Comparison of ENCODE assay signal across 8 mouse cellular contexts in genomic region chr7:74354527-74355256, GRCm38 (mm10).
A peak's percentile ranks its signal among the peaks of the same experiment; 100 is the strongest.
DNase-seq lines count a peak whose midpoint lies in the region; ATAC-seq and TF ChIP-seq lines count a peak whose summit lies in the region.

No protein-coding gene starts in this region.

- H3K36me3 ChIP-seq in embryonic facial prominence, embryonic 10.5 days (replicated peaks) = no peaks in the 10 kb centered on the region
- H3K36me3 ChIP-seq in hindbrain, postnatal 0 days (ENCODE audit: insufficient read depth, low read length) = no peaks in the 10 kb centered on the region
- no peaks in the 10 kb centered on the region for H3K36me3 ChIP-seq in lung, embryonic 15.5 days

- no peak overlapping the region for H3K4me3 ChIP-seq in embryonic facial prominence, embryonic 10.5 days
- H3K4me3 ChIP-seq in hindbrain, postnatal 0 days (ENCODE audit: low read length) = no peak overlapping the region
- H3K4me3 ChIP-seq in lung, embryonic 15.5 days = no peak overlapping the region

- TF ChIP-seq CTCF in hindbrain, postnatal 0 days (IDR thresholded peaks at IDR 0.05; ENCODE audit: low read depth) = peak; percentile 96

- peak overlapping the region; percentile 77 for H3K27ac ChIP-seq in embryonic facial prominence, embryonic 10.5 days (replicated peaks)
- H3K27ac ChIP-seq in hindbrain, postnatal 0 days = peak overlapping the region; percentile 41; the same call in 1 of the 2 replicates
- H3K27ac ChIP-seq in lung, embryonic 15.5 days = no peak overlapping the region

- ATAC-seq in hindbrain, postnatal 0 days = peak; percentile 67
- ATAC-seq in lung, embryonic 15.5 days (ENCODE audit: borderline replicate concordance, extremely low read depth, low FRiP score, low TSS enrichment) = peak; percentile 36; the same call in 1 of the 2 replicates

- no peaks in the 10 kb centered on the region for H3K27me3 ChIP-seq in embryonic facial prominence, embryonic 10.5 days (replicated peaks; ENCODE audit: low read depth, poor library complexity, severe bottlenecking)
- H3K27me3 ChIP-seq in hindbrain, postnatal 0 days (ENCODE audit: insufficient read depth, low read length) = no peaks in the 10 kb centered on the region
- no peaks in the 10 kb centered on the region for H3K27me3 ChIP-seq in lung, embryonic 15.5 days

- no peak overlapping the region for H3K4me2 ChIP-seq in hindbrain, postnatal 0 days (ENCODE audit: low read depth, low read length)
- no peak overlapping the region for H3K4me2 ChIP-seq in lung, embryonic 15.5 days

- no peaks in the 10 kb centered on the region for H3K9me3 ChIP-seq in embryonic facial prominence, embryonic 10.5 days
- H3K9me3 ChIP-seq in hindbrain, postnatal 0 days (ENCODE audit: low read length) = no peaks in the 10 kb centered on the region
- H3K9me3 ChIP-seq in lung, embryonic 15.5 days = no peaks in the 10 kb centered on the region

- H3K4me1 ChIP-seq in embryonic facial prominence, embryonic 10.5 days = peaks cover 26% of the 10 kb centered on the region
- peaks cover 6% of the 10 kb centered on the region; the same call in 1 of the 2 replicates for H3K4me1 ChIP-seq in hindbrain, postnatal 0 days (ENCODE audit: insufficient read depth, low read length)
- peaks cover 9% of the 10 kb centered on the region; the same call in 1 of the 2 replicates for H3K4me1 ChIP-seq in lung, embryonic 15.5 days

- peak; percentile 58 for DNase-seq in kidney, adult 9 months
- DNase-seq in kidney, adult 11 months = no peak
- DNase-seq in MN1 (ENCODE audit: low spot score) = peak; percentile 72
- DNase-seq in embryonic facial prominence, embryonic 10.5 days (ENCODE audit: low spot score) = peak; percentile 54
- peak; percentile 95 for DNase-seq in hindbrain, postnatal 0 days (ENCODE audit: low spot score)
- peak; percentile 96 for DNase-seq in retina, embryonic 14.5 days (ENCODE audit: low spot score)
- DNase-seq in spleen, postnatal 14 days (ENCODE audit: low spot score in 2 of 2) = no peak

- 48% methylated on average over 8 of the region's 8 CpGs for WGBS in embryonic facial prominence, embryonic 10.5 days
- 54% methylated on average over 8 of the region's 8 CpGs for WGBS in hindbrain, postnatal 0 days
- 43% methylated on average over 8 of the region's 8 CpGs for WGBS in lung, embryonic 15.5 days

- H3K9ac ChIP-seq in hindbrain, postnatal 0 days (replicated peaks; ENCODE audit: low read length) = no peak overlapping the region
- no peak overlapping the region for H3K9ac ChIP-seq in lung, embryonic 15.5 days

Comparison
In these comparisons a context has a peak if more than half of its experiments do, and no peak if none do; other contexts are left out.
1. DNase-seq: peak in kidney, adult 9 months (single experiment), MN1 (single experiment), embryonic facial prominence, embryonic 10.5 days (single experiment), hindbrain, postnatal 0 days (single experiment) and retina, embryonic 14.5 days (single experiment); none in kidney, adult 11 months (single experiment) and spleen, postnatal 14 days (0 of 2).